Comparison of ENCODE assay signal across 8 mouse cellular contexts in genomic region chr3:123508056-123508674, GRCm38 (mm10).
A peak's percentile ranks its signal among the peaks of the same experiment; 100 is the strongest.
DNase-seq lines count a peak whose midpoint lies in the region; ATAC-seq lines count a peak whose summit lies in the region.

No protein-coding gene starts in this region.

- peak overlapping the region; percentile 64 for H3K9ac ChIP-seq in hindbrain, embryonic 11.5 days (ENCODE audit: low read depth, low read length)

- peak; percentile 100 for DNase-seq in Muller cell, postnatal 12 days (ENCODE audit: inconsistent ontology term)
- DNase-seq in cerebellum, adult 9-11 months, result peak; percentile 99
- peak; percentile 98 to 99 for DNase-seq in frontal cortex, adult 2 months (ENCODE audit: extremely low spot score in 1 of 2, low spot score in 1 of 2)
- DNase-seq in hindbrain, embryonic 11.5 days (ENCODE audit: low spot score), result peak; percentile 99
- DNase-seq in layer of hippocampus, postnatal 10 days (ENCODE audit: low spot score in 2 of 2), result peak; percentile 98
- DNase-seq in lung, postnatal 10 days, result peak; percentile 100
- DNase-seq in ovary, postnatal 36 days (ENCODE audit: low spot score), result peak; percentile 99
- peak; percentile 99 for DNase-seq in thymus, postnatal 25 days

- H3K4me2 ChIP-seq in hindbrain, embryonic 11.5 days (replicated peaks; ENCODE audit: low read depth, low read length), result peak overlapping the region; percentile 64

- under 1% methylated on average over 52 of the region's 53 CpGs for WGBS in hindbrain, embryonic 11.5 days

- ATAC-seq in hindbrain, embryonic 11.5 days (ENCODE audit: low FRiP score), result peak; percentile 98

- H3K4me3 ChIP-seq in hindbrain, embryonic 11.5 days (ENCODE audit: low read depth, low read length), result peak overlapping the region; percentile 72

- no peaks in the 10 kb centered on the region for H3K27me3 ChIP-seq in hindbrain, embryonic 11.5 days (ENCODE audit: control insufficient read depth, insufficient read depth, low read length)

- H3K27ac ChIP-seq in hindbrain, embryonic 11.5 days (ENCODE audit: low read depth, low read length), result peak overlapping the region; percentile 90

- H3K4me1 ChIP-seq in hindbrain, embryonic 11.5 days (replicated peaks; ENCODE audit: control insufficient read depth, insufficient read depth, low read length), result 0 out of 2 replicates have a peak, but pooled peaks cover 5% of the 10 kb centered on the region

- no peaks in the 10 kb centered on the region for H3K9me3 ChIP-seq in hindbrain, embryonic 11.5 days (ENCODE audit: control insufficient read depth, low read length)

- no peaks in the 10 kb centered on the region for H3K36me3 ChIP-seq in hindbrain, embryonic 11.5 days (ENCODE audit: control insufficient read depth, insufficient read depth, low read length)

Comparison
In these comparisons a context has a peak if more than half of its experiments do, and no peak if none do; other contexts are left out.
1. Peak in every context shown above with its lines: DNase-seq, ATAC-seq, H3K4me3 ChIP-seq and H3K27ac ChIP-seq.